Comparison of ENCODE assay signal across 35 mouse cellular contexts in the genomic region with DNA sequence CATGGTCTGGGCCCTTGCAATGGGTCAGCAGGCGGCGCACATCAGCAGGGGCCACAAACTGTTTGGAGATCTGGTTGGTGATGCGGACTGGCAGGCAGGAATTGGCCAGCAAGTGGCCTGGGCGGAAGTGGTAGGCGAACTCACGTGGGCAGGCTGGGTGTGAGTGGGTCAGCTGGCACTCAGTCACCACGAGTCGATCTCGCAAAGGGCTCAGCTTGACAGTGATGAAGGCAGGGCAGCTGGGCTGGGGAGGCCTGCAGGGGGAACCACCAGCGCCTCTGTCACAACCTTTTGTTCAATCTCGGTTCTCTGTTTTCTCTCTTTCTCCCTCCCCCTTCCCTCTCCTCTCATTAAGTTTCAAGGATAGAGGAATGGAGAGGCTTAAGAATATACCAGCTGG. TPM values are rescaled to one million over a fixed set of nuclear protein-coding genes. Genes with fewer than 3 reads are reported as not detected.
DNase-seq lines count a peak whose midpoint lies in the region; ATAC-seq and TF ChIP-seq lines count a peak whose summit lies in the region.
"Had no signal": no experiment of that assay in that cellular context is flagged by ENCODE, and none has a peak within 500 bp of the region (broad histone marks: within the 10 kb centered on the region; RNA-seq: fewer than 3 reads in every experiment).

No protein-coding gene starts in this region.

- WGBS in forebrain, embryonic 11.5 days: 73% methylated on average over 11 of the region's 11 CpGs
- 73% methylated on average over 11 of the region's 11 CpGs for WGBS in forebrain, embryonic 16.5 days

- ATAC-seq in forebrain, embryonic 11.5 days (replicated peaks; ENCODE audit: low FRiP score): 0 out of 2 replicates have a peak, but pooled peaks have one; percentile 33
- ATAC-seq in forebrain, embryonic 16.5 days: no peak
- ATAC-seq: activated CD4-positive, CD25-positive, alpha-beta regulatory T cell, adult 4 months; forebrain, embryonic 13.5 days; inflammation-experienced regulatory T-cells, adult 6 months had no signal

- no peak overlapping the region for H3K9ac ChIP-seq in forebrain, embryonic 11.5 days (ENCODE audit: low read length)
- H3K9ac ChIP-seq in forebrain, embryonic 16.5 days (replicated peaks; ENCODE audit: low read depth, low read length): no peak overlapping the region
- H3K9ac ChIP-seq: forebrain, embryonic 13.5 days; heart, embryonic 12.5 days; hindbrain, embryonic 14.5 days; limb, embryonic 13.5 days had no signal

- no peak overlapping the region for H3K4me3 ChIP-seq in forebrain, embryonic 11.5 days (ENCODE audit: low read depth, low read length)
- H3K4me3 ChIP-seq in forebrain, embryonic 16.5 days (replicated peaks; ENCODE audit: low read length): no peak overlapping the region
- H3K4me3 ChIP-seq in E14TG2a.4 (replicated peaks; ENCODE audit: low read length): peak overlapping the region; percentile 59
- no peak overlapping the region for H3K4me3 ChIP-seq in myocyte
- H3K4me3 ChIP-seq: erythroblast, embryonic 14.5 days; forebrain, embryonic 13.5 days; heart, embryonic 12.5 days; layer of hippocampus, adult 2 months; limb, embryonic 13.5 days had no signal

- H3K27me3 ChIP-seq in forebrain, embryonic 11.5 days (ENCODE audit: control insufficient read depth, insufficient read depth, low read length): no peaks in the 10 kb centered on the region
- no peaks in the 10 kb centered on the region for H3K27me3 ChIP-seq in forebrain, embryonic 16.5 days (replicated peaks; ENCODE audit: control insufficient read depth, insufficient read depth, low read length)
- no peaks in the 10 kb centered on the region for H3K27me3 ChIP-seq in E14TG2a.4 (ENCODE audit: insufficient read depth, low read length)
- no peaks in the 10 kb centered on the region for H3K27me3 ChIP-seq in myocyte (ENCODE audit: control insufficient read depth, insufficient read depth, insufficient read length)
- H3K27me3 ChIP-seq: forebrain, embryonic 13.5 days; heart, embryonic 12.5 days; limb, embryonic 13.5 days had no signal

- no peak overlapping the region for H3ac ChIP-seq in myocyte (ENCODE audit: control insufficient read depth, insufficient read length)

- no peaks in the 10 kb centered on the region for H3K4me1 ChIP-seq in forebrain, embryonic 11.5 days (replicated peaks; ENCODE audit: control insufficient read depth, insufficient read depth, low read length)
- H3K4me1 ChIP-seq in forebrain, embryonic 16.5 days (replicated peaks; ENCODE audit: control insufficient read depth, insufficient read depth, low read length): no peaks in the 10 kb centered on the region
- peaks cover 7% of the 10 kb centered on the region for H3K4me1 ChIP-seq in E14TG2a.4 (replicated peaks; ENCODE audit: low read depth, low read length)
- H3K4me1 ChIP-seq: heart, embryonic 12.5 days; limb, embryonic 13.5 days had no signal

- H3K9me3 ChIP-seq in forebrain, embryonic 11.5 days (ENCODE audit: control insufficient read depth, low read length): no peaks in the 10 kb centered on the region
- H3K9me3 ChIP-seq in forebrain, embryonic 16.5 days (ENCODE audit: control insufficient read depth, low read length): no peaks in the 10 kb centered on the region
- H3K9me3 ChIP-seq in E14TG2a.4 (ENCODE audit: low read length): no peaks in the 10 kb centered on the region
- H3K9me3 ChIP-seq: forebrain, embryonic 13.5 days; heart, embryonic 12.5 days; limb, embryonic 13.5 days had no signal

- TF ChIP-seq CTCF in E14TG2a.4 (conservative IDR thresholded peaks at IDR 0.05; ENCODE audit: low read length): no peak

- no peak for TF ChIP-seq POLR2A in myocyte (IDR thresholded peaks at IDR 0.05; ENCODE audit: insufficient read length, low read depth)

- H3K27ac ChIP-seq in forebrain, embryonic 11.5 days (ENCODE audit: low read depth, low read length): no peak overlapping the region
- H3K27ac ChIP-seq in forebrain, embryonic 16.5 days (ENCODE audit: low read length): no peak overlapping the region
- H3K27ac ChIP-seq: forebrain, embryonic 13.5 days; hindbrain, embryonic 14.5 days; layer of hippocampus, adult 2 months; limb, embryonic 13.5 days; macrophage had no signal

- no peaks in the 10 kb centered on the region for H3K79me2 ChIP-seq in myocyte (ENCODE audit: control insufficient read depth, insufficient read depth)

- H3K4me2 ChIP-seq in forebrain, embryonic 11.5 days (ENCODE audit: low read depth, low read length, severe bottlenecking): no peak overlapping the region
- H3K4me2 ChIP-seq in forebrain, embryonic 16.5 days (ENCODE audit: low read length): no peak overlapping the region
- H3K4me2 ChIP-seq in myocyte (ENCODE audit: low read depth): no peak overlapping the region
- H3K4me2 ChIP-seq: forebrain, embryonic 13.5 days; heart, embryonic 12.5 days; hindbrain, embryonic 14.5 days; limb, embryonic 13.5 days; liver, embryonic 11.5 days had no signal

- H3K36me3 ChIP-seq in forebrain, embryonic 11.5 days (ENCODE audit: control insufficient read depth, insufficient read depth, low read length): no peaks in the 10 kb centered on the region
- no peaks in the 10 kb centered on the region; the same call in 1 of the 2 replicates for H3K36me3 ChIP-seq in forebrain, embryonic 16.5 days (ENCODE audit: control insufficient read depth, insufficient read depth)
- no peaks in the 10 kb centered on the region for H3K36me3 ChIP-seq in E14TG2a.4 (ENCODE audit: insufficient read depth, low read length)
- H3K36me3 ChIP-seq in myocyte (ENCODE audit: control insufficient read depth, insufficient read depth): peaks cover 5% of the 10 kb centered on the region

- DNase-seq in forebrain, embryonic 11.5 days (ENCODE audit: low spot score): no peak
- peak; percentile 43 for DNase-seq in lung, postnatal 10 days
- DNase-seq in lung, postnatal 25 days (ENCODE audit: low spot score): no peak
- no peak for DNase-seq in thymus, postnatal 0 days (ENCODE audit: low spot score)
- DNase-seq: adrenal gland, adult 2 months; adrenal gland, postnatal 36 days; cerebellum, adult 2 months; cerebellum, postnatal 14 days; gastrocnemius, postnatal 25 days; heart, adult 18-20 months; heart, postnatal 4 days; kidney, adult 11 months; kidney, postnatal 36 days; thymus, adult 2 months; thymus, postnatal 4 days had no signal

TF ChIP-seq in myocyte, 11 proteins besides CTCF, POLR2A, EP300 and RAD21:
- peak; percentile 36 for TF ChIP-seq POLR2AphosphoS2 (IDR thresholded peaks at IDR 0.05; ENCODE audit: insufficient read length, low read depth)
- peak in 2 of 3 experiments; percentile 91 for TF ChIP-seq MYOD1 (IDR thresholded peaks at IDR 0.05; ENCODE audit: control insufficient read depth in 1 of 3, insufficient read length in 2 of 3, low read depth in 2 of 3)
- TF ChIP-seq CEBPB (IDR thresholded peaks at IDR 0.05; ENCODE audit: insufficient read depth, poor library complexity, severe bottlenecking): no peak
- peak in 2 of 3 experiments; percentile 65 to 69 for TF ChIP-seq MYOG (IDR thresholded peaks at IDR 0.05; ENCODE audit: control insufficient read depth in 1 of 3, insufficient read depth in 1 of 3, insufficient read length in 2 of 3, low read depth in 2 of 3)
- TF ChIP-seq MAX (IDR thresholded peaks at IDR 0.05; ENCODE audit: low read depth): no peak

RNA-seq across cellular contexts. Expression of a gene that starts 7.7 kb away (rescaled TPM):
- 159 and 172 TPM in 2 replicates for polyA plus RNA-seq in forebrain, embryonic 11.5 days (2014; fragmentation: Nextera tagmentation; extraction: Ambion mirVana)
- polyA plus RNA-seq in forebrain, embryonic 16.5 days (2015; fragmentation: Nextera tagmentation; extraction: Ambion mirVana): 41.7 and 42.9 TPM in 2 replicates
- 17.5 TPM for polyA plus RNA-seq in myocyte (2012; fragmentation: generic; extraction: Trizol)
- polyA plus RNA-seq in thymus, postnatal 0 days (2015; fragmentation: Nextera tagmentation; extraction: Ambion mirVana): 125 and 129 TPM in 2 replicates

RNA-seq across cellular contexts. Expression of a gene that starts 9.1 kb away (rescaled TPM):
- 7.4 and 11.5 TPM in 2 replicates for polyA plus RNA-seq in forebrain, embryonic 11.5 days (2014; fragmentation: Nextera tagmentation; extraction: Ambion mirVana)
- 13.9 and 18.6 TPM in 2 replicates for polyA plus RNA-seq in forebrain, embryonic 16.5 days (2015; fragmentation: Nextera tagmentation; extraction: Ambion mirVana)
- 3.2 TPM for polyA plus RNA-seq in myocyte (2012; fragmentation: generic; extraction: Trizol)
- polyA plus RNA-seq in thymus, postnatal 0 days (2015; fragmentation: Nextera tagmentation; extraction: Ambion mirVana): 3.7 and 3.8 TPM in 2 replicates

RNA-seq across cellular contexts. Expression of a gene that starts 55.1 kb away (rescaled TPM):
- polyA plus RNA-seq in forebrain, embryonic 11.5 days (2014; fragmentation: Nextera tagmentation; extraction: Ambion mirVana): 1.9 and 3.1 TPM in 2 replicates
- polyA plus RNA-seq in forebrain, embryonic 16.5 days (2015; fragmentation: Nextera tagmentation; extraction: Ambion mirVana): 0.51 and 0.80 TPM in 2 replicates
- 0.01 TPM for polyA plus RNA-seq in myocyte (2012; fragmentation: generic; extraction: Trizol)
- 0.55 and 0.60 TPM in 2 replicates for polyA plus RNA-seq in thymus, postnatal 0 days (2015; fragmentation: Nextera tagmentation; extraction: Ambion mirVana)
- polyA plus RNA-seq: macrophage had no signal

RNA-seq across cellular contexts. Expression of a gene that starts 56.6 kb away (rescaled TPM):
- not detected in 2 replicates for polyA plus RNA-seq in forebrain, embryonic 11.5 days (2014; fragmentation: Nextera tagmentation; extraction: Ambion mirVana)
- polyA plus RNA-seq in forebrain, embryonic 16.5 days (2015; fragmentation: Nextera tagmentation; extraction: Ambion mirVana): not detected in 2 replicates
- not detected for polyA plus RNA-seq in myocyte (2012; fragmentation: generic; extraction: Trizol)
- polyA plus RNA-seq in thymus, postnatal 0 days (2015; fragmentation: Nextera tagmentation; extraction: Ambion mirVana): not detected in 2 replicates
- polyA plus RNA-seq: activated CD4-positive, CD25-positive, alpha-beta regulatory T cell, adult 4 months; adrenal gland, adult 2 months; brain, embryonic 14.5 days; cerebellum, adult 2 months; cortical plate, adult 2 months; embryonic facial prominence, embryonic 14.5 days; erythroblast, embryonic 14.5 days; forebrain, embryonic 13.5 days; heart, embryonic 12.5 days; heart, postnatal 0 days; hindbrain, embryonic 14.5 days; inflammation-experienced regulatory T-cells, adult 6 months; kidney, embryonic 16.5 days; limb, embryonic 13.5 days; liver, embryonic 11.5 days; liver, embryonic 16.5 days; macrophage; neural tube, embryonic 14.5 days; thymus, adult 2 months had no signal
